Mouse (Mus musculus) cortical plate, adult 2 months (tissue): ENCODE measurements around the gene Olfr285. TPM values are rescaled to one million over a fixed set of nuclear protein-coding genes. Genes with fewer than 3 reads are reported as not detected.

ENCODE experiments used
- H3K27ac ChIP-seq: fragments of 200-500 bp; 2 replicates; pipeline ENCODE4 v1.5.1; 2012; ENCODE audit warnings: low read length, control low read depth, inconsistent platforms; ENCODE audit not compliant: insufficient read depth
- H3K4me1 ChIP-seq: fragments of 200-500 bp; 2 replicates; pipeline ENCODE4 v1.6.1; 2011; ENCODE audit warnings: low read length; ENCODE audit not compliant: control insufficient read depth, insufficient read depth
- H3K4me3 ChIP-seq: fragments of 200-500 bp; 2 replicates; pipeline ENCODE4 v1.5.1; 2011; ENCODE audit warnings: mild to moderate bottlenecking, low read length, control low read depth; ENCODE audit not compliant: insufficient read depth
- CTCF ChIP-seq: fragments of 200-500 bp; IDR thresholded peaks from 2 replicates; pipeline ENCODE4 v1.5.1; 2011; ENCODE audit warnings: mild to moderate bottlenecking, control low read depth, low read length; ENCODE audit not compliant: insufficient read depth; ENCODE audit errors: extremely low read depth
- POLR2A ChIP-seq: fragments of 200-500 bp; IDR thresholded peaks from 2 replicates; pipeline ENCODE4 v1.6.1; 2011; ENCODE audit warnings: mild to moderate bottlenecking, low read length, control low read depth; ENCODE audit not compliant: insufficient read depth; ENCODE audit errors: extremely low read depth
- polyA plus RNA-seq: library from polyadenylated mRNA; depleted of rRNA; stranded (reverse); fragments of >200 nt; gene quantifications from 2 replicates; pipeline ENCODE4 v1.2.3, GENCODE M21; 2012; rRNA removed

Olfr285 gene
- not detected in 2 replicates for polyA plus RNA-seq

DNA sequence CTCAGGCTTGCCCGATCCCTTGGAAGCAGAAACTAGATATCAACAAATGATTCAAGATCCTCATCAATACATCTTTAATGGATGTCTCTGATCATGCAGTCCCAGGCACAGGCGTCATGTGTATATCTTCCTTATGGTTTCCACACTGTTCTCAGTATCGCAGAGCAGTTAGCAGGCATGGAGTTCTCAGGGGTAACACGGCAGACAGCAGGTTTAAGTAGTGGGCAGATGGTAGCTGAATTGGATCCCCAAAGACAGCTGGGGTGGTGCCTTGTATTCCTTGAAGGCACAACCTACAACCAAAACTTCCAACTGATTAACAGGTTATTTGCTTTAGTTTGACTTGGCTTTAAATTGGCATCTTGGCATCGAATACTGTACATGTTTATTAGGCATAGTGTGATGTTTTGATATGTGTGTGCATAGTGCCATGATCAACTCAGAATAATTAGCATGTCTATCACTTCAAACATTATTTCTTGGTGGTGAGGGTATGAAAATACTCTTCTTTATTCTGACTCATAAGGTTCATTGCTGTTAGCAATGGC is at the start of gene Olfr285:
Olfr285 (minus strand) TSS at position 177 of the 548 bp plus-strand sequence.
- Histone ChIP-seq H3K4me3 (no peak within 1 kb of the TSS), H3K27ac (no peak within 1 kb of the TSS), H3K4me1 (no peaks in the 10 kb centered on the region)
- TF ChIP-seq CTCF (no peak), POLR2A (no peak)

DNA sequence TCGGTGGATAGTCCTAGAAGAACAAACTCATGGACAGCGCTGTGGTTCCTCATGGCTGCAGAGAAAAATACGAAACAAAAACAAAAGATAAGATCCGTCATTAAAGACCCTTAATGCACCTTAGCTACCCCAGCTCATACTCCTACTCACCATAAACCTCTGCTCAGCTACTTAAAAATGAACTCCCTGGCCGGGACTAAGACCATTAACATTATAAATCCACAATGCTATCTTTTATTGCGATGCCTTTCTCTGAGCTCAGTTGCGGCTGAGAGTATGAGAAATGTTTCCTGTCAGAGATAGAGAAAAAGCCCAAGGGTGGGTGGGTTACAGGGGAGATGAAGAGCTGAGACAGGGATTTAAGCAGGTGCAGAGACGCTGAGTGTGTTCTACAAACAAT is 23.7 kb upstream of the Olfr285 start, which contains the start of gene Olfr284:
Olfr284 (minus strand) TSS at position 101 of the 400 bp plus-strand sequence.
- Histone ChIP-seq H3K4me1 (no peaks in the 10 kb centered on the region), H3K4me3 (no peak within 1 kb of the TSS), H3K27ac (no peak within 1 kb of the TSS)
- TF ChIP-seq CTCF (no peak), POLR2A (no peak)

DNA sequence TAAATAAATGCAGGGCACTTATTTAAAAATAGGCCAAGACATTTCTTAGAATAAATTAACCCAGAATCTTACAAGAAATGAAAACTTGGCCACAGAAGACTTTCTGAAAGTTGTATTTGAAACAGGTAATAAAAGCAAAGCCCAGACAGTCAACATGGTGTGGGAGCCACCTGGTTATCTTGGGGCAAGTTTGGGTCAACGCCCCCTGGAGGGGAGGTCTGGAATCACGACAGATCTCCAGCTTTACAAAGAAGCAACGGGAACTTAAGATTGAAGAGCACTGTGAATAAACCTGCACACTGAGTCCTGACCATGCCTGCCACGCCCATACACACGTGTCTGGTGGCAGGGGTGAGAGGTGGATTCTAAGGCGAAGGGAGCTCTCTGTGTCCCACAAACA is 1.4 kb downstream of the Olfr285 start:
- TF ChIP-seq CTCF, result no peak
- no peak for TF ChIP-seq POLR2A
- H3K4me1 ChIP-seq, result no peaks in the 10 kb centered on the region
- H3K27ac ChIP-seq, result no peak overlapping the region
- H3K4me3 ChIP-seq, result no peak overlapping the region

DNA sequence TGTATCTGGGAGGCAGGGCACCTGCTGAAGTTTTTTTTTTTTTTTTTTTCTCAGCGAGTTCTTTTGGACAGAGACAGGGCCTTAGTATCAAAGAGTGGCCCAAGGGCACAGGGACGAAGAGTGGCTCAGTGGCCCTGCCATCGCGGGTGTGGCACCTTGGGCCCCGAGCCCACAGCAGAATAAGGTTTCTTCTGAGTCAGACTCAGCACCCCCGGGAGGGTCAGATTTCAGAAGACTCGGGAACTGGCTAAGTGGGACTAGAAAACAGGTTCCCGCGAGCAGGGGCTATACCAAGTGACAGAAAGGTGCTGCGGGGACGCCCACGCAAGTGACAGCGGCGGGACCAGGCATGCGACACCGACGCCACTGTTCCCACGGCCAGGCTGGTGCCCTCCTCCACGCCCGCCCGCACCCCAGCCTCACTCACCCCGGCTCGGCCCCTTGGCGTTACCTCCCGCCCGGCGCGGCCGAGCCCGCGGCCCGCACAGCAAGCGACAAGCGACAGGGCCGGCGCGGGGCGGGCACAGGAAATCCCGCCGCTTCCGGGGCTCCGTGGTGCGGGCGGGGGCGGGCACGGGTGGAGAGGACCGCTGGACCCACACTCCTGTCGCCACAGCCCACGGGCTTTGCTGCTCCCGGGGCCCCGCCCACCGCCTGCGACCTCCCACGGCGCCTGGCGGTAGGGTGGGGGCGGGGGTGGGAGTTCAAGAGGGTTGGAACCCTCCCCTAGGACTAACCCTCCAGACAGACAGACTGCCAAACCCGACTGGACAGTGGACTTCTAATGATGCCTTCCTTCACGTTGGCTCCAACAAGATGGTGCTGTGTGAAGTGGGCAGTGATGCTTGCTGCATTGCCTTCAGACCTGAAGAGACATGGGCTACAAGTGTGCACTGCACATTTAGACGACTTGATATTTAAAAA is 21.3 kb downstream of the Olfr285 start, which contains the start of gene Zfp641:
Zfp641 (minus strand) TSS at position 534 of the 924 bp plus-strand sequence.
- no peak within 1 kb of the TSS; the same call in 1 of the 2 replicates for H3K27ac ChIP-seq
- no peak for TF ChIP-seq CTCF
- no peak for TF ChIP-seq POLR2A
- H3K4me1 ChIP-seq, result peaks cover 1% of the 10 kb centered on the region; the same call in 1 of the 2 replicates
- H3K4me3 ChIP-seq, result peak within 1 kb of the TSS; percentile 71

DNA sequence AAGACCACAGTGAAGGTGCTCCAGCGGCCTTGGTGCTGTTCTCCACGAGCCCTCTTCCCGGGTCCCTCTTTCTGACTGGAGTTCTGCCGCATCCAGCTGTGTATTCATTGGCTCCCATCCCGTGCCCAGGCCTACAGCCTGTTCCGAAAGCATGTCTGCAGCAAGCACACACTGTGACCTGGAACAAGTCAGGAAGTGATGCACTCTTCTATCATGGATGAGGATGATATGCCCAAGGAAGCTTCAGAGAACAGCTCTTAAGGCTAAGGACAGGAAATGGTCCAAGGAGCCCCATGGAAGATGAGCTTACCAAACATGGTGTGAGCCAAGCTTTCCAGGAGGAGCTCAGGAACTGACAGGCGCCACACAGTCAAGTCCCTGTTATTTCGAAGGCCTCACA is 23.5 kb downstream of the Olfr285 start:
- H3K4me3 ChIP-seq, result no peak overlapping the region
- peaks cover 1% of the 10 kb centered on the region; the same call in 1 of the 2 replicates for H3K4me1 ChIP-seq
- H3K27ac ChIP-seq, result no peak overlapping the region
- TF ChIP-seq POLR2A (no peak), CTCF (no peak)

DNA sequence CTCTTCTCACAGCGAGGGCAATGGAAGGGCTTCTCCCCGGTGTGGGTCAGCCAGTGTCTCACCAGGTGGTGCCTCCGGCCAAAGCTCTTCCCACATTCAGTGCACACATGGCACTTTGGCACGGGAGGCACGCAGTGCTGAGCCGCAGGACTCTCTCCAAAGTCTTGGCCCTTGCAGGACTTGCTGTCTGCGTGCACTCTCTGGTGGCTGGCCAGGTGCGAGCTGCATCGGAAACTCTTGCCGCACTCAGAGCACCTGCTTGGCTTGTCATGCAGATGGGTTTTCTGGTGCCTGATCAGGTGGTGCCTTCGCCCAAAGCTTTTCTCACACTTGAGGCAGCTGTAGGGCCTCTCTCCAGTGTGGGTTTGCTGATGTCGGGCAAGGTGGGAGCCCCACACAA is 28.6 kb downstream of the Olfr285 start:
- Histone ChIP-seq H3K4me1 (no peaks in the 10 kb centered on the region; the same call in 1 of the 2 replicates), H3K27ac (no peak overlapping the region), H3K4me3 (no peak overlapping the region)
- TF ChIP-seq CTCF, result no peak
- TF ChIP-seq POLR2A, result no peak

DNA sequence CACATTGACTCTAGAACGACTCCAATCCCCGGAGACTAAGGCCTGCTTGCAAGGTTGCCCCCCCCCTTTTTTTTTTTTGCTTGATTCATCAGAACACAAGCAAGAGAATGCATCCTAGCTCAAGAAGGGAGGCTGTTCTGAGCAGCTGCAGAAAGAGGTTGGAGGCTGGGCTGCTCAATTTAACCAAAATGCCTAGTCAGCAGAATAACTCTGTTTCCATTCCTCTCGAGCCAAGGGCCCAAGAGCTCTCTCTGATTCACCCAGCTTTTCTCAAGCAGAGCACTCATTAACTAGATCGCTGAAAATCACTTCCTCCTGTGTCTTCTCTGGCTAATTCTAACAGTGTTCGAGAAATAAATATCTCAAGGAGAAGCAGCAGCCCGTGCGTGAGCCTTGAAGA is 30.7 kb downstream of the Olfr285 start:
- Histone ChIP-seq H3K4me1 (no peaks in the 10 kb centered on the region; the same call in 1 of the 2 replicates), H3K27ac (no peak overlapping the region), H3K4me3 (no peak overlapping the region)
- TF ChIP-seq CTCF (no peak), POLR2A (no peak)

Other genes with a start within 250 kb of the Olfr285 start
- gene Pfkm, start 224.8 kb downstream of the Olfr285 start, polyA plus RNA-seq, result 391 and 405 TPM in 2 replicates
- 10.3 and 10.6 TPM in 2 replicates for gene Senp1, start 223.6 kb downstream of the Olfr285 start, polyA plus RNA-seq
- gene Asb8, start 151.7 kb downstream of the Olfr285 start, polyA plus RNA-seq, result 66.5 and 69.5 TPM in 2 replicates
- 22.6 and 23.0 TPM in 2 replicates for gene Ccdc184, start 150.2 kb downstream of the Olfr285 start, polyA plus RNA-seq
- 0.42 and 0.46 TPM in 2 replicates for gene Olfr288, start 121.8 kb downstream of the Olfr285 start, polyA plus RNA-seq
- 0.25 TPM in 1 of 2 replicates, not detected in the other for gene Gm44579, start 96.4 kb downstream of the Olfr285 start, polyA plus RNA-seq
- 16.8 and 18.2 TPM in 2 replicates for gene Olfr287, start 96.3 kb downstream of the Olfr285 start, polyA plus RNA-seq
- not detected in 2 replicates for gene Olfr286, start 82.9 kb downstream of the Olfr285 start, polyA plus RNA-seq
- gene H1fnt, start 60.1 kb downstream of the Olfr285 start, polyA plus RNA-seq, result not detected in 2 replicates
- 10.3 and 12.2 TPM in 2 replicates for gene Zfp641, start 21.2 kb downstream of the Olfr285 start, polyA plus RNA-seq
- gene Olfr284, start 23.6 kb upstream of the Olfr285 start, polyA plus RNA-seq, result not detected in 2 replicates
- gene Olfr283, start 63.6 kb upstream of the Olfr285 start, polyA plus RNA-seq, result 0.21 and 0.26 TPM in 2 replicates
- not detected in 2 replicates for gene Olfr282, start 113.9 kb upstream of the Olfr285 start, polyA plus RNA-seq
- gene Olfr281, start 135.2 kb upstream of the Olfr285 start, polyA plus RNA-seq, result not detected in 2 replicates
- gene OR5BS1P, start 152.5 kb upstream of the Olfr285 start, polyA plus RNA-seq, result not detected in 2 replicates
- gene Lalba, start 165.4 kb upstream of the Olfr285 start, polyA plus RNA-seq, result not detected in 2 replicates
- gene Olfr279, start 175.0 kb upstream of the Olfr285 start, polyA plus RNA-seq, result 0.04 and 0.19 TPM in 2 replicates
- gene Kansl2, start 216.9 kb upstream of the Olfr285 start, polyA plus RNA-seq, result 52.9 and 55.7 TPM in 2 replicates